Mouse (Mus musculus): Measurements from ENCODE around the gene Ppp1r10.
A peak's percentile ranks its signal among the peaks of the same experiment; 100 is the strongest.

Gene Ppp1r10

DNA sequence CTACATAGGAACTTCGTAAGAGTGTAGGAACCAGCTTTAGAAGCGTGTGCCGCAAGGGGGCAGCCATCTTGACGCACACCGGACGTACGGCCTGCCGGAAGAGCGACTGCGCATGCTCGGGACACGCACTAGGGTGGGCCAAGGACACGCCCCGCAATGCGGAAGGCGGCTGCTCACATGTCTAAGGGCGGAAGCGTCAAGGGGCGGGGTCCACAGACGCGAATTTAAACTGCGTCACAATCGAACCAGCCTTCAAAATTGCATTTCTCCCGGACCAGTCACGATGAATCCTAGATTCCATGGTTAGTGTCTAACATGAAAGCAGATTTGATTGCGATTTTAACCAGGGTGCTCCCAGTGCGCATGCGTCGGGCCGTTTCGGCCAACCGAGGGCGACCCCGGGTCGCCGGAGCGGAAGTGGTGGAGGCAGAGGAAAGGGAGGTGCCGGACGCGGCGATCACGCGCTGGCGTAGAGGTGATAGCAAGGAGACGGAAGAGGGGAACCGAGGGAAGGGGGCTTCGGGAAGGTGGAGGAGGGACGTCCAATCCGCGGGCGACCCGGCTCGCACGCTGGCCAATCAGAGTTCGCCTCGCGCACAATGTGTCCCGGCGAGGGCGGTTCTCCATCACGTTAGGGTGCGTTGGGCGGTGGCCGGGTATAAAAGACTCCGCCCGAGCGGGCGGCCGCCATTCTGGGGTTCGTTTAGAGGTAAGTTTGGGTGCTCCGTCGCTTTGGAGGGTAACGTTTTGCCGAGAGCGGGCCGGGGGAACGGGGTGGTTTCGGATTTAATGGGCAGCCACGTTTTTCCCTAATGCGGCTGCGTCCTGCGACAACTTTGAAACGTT lies at the start of gene Ppp1r10, which contains the start of gene Mrps18b:
Gene Ppp1r10, plus strand, starts transcription at position 138 of the 846 bp plus-strand sequence.
Gene Mrps18b, minus strand, starts transcription at position 93 of the 846 bp plus-strand sequence.
- DNase-seq (ENCODE audit: low spot score in 2 of 2) = peak; percentile 99

DNA sequence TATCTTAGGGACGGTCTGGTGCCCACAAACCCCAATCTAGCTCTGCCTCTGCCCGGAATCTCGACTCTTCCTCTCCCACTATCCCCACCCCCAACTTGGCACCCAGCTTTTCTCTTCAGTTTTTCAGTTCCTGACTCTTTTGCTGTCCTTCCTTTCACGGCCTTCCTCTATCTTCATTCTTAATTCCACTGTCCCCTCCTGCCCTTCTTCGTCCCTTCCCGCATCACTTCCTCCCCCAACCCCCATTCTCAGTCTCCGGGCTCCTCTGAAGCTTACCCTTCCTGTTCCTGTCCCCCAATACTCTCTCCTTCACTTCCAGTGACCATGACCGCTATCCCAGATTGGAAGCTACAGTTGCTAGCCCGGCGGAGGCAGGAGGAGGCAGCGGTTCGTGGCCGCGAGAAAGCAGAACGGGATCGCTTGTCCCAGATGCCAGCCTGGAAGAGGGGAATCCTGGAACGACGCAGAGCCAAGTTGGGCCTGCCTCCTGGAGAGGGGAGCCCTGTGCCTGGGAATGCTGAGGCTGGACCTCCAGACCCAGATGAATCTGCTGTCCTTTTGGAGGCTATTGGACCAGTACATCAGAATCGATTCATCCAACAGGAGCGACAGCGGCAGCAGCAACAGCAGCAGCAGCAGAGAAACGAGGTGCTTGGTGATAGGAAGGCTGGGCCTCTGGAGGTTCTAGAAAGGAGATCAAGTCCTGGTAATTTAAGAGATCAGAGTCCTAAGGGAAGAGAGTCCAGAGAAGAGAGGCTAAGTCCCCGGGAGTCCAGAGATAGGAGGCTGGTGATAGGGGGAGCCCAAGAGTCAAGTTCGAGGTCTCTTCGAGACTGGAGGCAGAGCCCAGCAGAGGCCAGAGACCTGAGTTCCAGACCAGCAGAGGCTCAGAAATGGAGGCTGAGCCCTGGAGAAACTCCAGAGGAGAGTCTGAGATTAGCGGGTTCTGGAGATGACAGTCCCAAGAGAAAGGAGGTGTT lies 49.0 kb upstream of the Ppp1r10 start:
- DNase-seq (ENCODE audit: low spot score in 2 of 2) = no peak

- no peak for DNase-seq (ENCODE audit: low spot score in 2 of 2)
These were observed 47.9 kb upstream of the Ppp1r10 start for GRCm38 (mm10) chr17:35868165-35868820.

DNA sequence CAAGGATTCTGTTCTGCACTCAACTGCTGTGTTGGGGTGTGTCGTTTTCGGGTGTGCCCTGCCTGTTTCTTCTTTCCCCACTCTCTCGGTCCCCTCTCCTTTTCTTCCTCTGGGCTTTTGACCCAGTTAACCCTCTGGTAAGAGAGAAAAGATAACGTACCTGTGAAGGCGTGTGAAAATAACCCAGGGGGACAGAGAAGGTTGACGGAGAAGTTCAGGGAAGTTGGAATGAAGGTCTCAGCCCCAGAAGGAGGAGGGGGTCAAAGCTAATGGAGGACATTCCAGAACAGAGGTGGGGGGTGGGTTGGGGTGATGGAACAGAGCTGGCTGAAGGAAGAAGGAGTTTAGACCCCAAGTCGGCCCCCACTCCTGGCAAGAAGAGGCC lies 47.3 kb upstream of the Ppp1r10 start:
- DNase-seq (ENCODE audit: low spot score in 2 of 2) = no peak

GRCm38 (mm10) chr17:35869346-35870067 lies 46.7 kb upstream of the Ppp1r10 start:
- no peak for DNase-seq (ENCODE audit: low spot score in 2 of 2)

DNA sequence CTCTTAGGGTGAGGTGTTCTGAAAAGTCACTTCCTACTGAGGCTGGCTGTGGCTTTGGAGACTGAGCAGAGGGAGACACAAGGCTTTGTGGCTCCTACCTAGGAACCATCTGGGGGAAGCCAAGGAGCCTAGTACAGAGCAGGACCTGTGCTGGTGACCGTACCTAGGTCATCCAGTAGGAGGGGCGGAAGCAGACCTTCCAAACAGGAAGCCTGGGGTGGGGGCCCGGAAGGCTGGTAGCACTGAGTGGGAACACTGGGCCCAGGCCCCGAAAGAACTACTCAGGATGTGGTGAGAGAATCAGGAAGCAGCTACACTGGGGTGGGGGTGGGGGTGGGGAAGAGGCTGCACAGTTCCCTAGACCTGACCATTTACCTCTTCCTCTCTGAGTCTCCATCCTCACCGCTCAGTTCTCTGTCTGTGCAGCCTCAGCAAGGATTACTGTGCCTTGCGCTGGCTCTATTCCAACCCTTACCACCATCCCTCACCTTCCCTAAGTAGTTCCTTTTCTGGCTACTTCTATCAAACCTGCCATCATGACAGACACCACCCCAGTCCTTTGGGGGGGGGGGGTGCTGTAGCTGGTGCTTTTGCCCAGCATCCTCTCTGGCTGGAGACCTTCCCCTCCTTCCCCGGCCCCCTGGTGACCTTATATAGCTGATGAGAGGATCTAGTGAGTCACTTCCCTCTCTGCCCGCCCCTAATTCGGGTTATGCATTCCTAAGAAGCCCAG lies 45.9 kb upstream of the Ppp1r10 start:
- peak in 1 of 2 experiments; percentile 31 for DNase-seq (ENCODE audit: low spot score in 2 of 2)

DNA sequence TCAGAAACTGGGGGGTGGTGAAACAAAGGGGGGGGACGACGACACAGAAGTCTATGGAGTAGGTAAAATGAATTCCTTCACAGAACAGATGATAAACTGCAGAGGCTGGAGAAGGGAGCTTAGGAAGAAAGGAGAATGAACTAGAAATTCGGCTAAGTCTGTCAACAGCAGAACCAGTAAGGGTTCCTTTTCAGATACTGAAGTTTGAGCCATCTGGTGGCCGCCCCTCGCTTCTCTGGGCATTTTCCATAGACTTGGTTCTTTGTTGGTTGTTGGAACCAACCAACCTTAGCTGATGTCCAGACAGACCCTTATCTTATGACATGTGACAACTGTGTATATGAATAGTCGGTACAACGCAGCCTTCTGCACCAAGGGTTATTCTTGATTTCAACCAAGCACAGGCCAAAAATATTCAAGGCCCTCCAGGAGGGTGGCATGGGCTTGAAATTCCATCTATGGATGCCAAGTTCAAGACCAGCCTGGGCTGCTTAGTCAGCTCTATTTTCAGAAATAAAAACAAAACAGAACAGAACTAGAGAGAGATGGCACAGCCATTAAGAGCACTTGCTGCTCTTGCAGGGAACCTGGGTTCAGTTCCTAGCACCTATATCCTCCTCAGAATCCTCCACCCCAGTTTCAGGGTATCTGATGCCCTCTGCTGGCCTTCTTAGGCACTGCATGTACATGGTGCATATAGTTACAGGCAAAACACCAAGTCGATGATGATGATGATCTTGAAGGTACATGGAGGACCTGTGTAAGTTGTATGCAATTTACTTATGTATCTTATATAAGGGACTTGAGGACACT lies 45.1 kb upstream of the Ppp1r10 start:
- DNase-seq (ENCODE audit: low spot score in 2 of 2) = no peak

DNA sequence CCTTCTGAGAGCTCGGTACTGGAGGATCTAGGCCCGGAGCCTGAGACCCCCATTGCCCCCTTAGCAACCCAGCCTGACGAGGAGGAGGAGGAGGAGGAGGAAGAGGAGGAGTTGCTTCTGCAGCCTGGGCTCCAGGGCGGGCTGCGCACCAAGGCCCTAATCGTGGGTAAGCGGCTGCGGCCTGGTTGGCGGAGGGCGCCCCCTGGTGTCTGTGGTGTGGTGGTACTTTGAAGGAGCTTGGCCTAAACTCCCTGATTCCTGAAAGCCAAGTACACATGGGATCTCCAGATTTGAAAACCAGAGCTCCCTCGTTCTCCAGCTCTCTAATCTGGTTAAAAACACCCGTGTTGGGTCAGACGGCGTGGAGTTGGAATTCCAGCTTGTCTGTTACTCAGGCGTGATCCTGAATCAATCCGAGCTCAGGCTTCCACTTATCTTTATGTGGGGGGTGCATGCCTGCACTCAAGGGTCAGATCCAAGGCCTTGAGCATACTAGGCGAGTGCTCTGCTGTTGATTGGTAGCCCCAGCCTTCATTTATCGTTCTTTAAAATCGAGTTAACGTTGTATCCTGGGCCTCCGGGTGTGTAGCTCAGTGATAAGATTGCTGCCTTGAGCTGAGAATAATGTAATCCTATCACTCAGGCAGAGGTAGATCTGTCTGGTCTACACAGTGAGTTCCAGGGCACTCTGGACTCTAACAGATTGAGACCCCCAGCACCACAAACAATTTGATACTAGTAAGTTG lies 42.3 kb upstream of the Ppp1r10 start:
- peak in 1 of 2 experiments; percentile 85 for DNase-seq (ENCODE audit: low spot score in 2 of 2)

GRCm38 (mm10) chr17:35874721-35875120 lies 41.5 kb upstream of the Ppp1r10 start:
- DNase-seq (ENCODE audit: low spot score in 2 of 2) = peak in 1 of 2 experiments; percentile 64

GRCm38 (mm10) chr17:35879245-35880057 lies 36.8 kb upstream of the Ppp1r10 start, which contains the start of gene Dhx16:
Gene Dhx16, plus strand, starts transcription at chr17:35879819.
- DNase-seq (ENCODE audit: low spot score in 2 of 2) = peak; percentile 84 to 96

GRCm38 (mm10) chr17:35882924-35883323 lies 33.3 kb upstream of the Ppp1r10 start:
- no peak for DNase-seq (ENCODE audit: low spot score in 2 of 2)

- DNase-seq (ENCODE audit: low spot score in 2 of 2) = no peak
These were observed 32.5 kb upstream of the Ppp1r10 start for GRCm38 (mm10) chr17:35883777-35884176.

DNA sequence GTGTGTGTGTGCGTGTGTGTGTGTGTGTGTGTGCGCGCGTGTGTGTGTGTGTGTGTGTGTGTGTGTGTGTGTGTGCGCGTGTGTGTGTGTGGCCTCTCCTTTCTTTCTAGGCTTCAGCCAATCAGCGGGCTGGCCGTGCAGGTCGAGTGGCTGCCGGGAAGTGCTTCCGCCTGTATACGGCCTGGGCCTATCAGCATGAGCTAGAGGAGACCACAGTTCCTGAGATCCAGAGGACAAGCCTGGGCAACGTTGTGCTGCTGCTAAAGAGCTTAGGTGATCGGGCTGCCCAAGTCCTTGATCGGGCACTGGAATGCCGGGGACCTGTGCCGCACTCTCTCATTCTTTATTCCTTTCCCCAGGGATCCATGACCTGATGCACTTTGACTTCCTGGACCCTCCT lies 28.5 kb upstream of the Ppp1r10 start:
- DNase-seq (ENCODE audit: low spot score in 2 of 2) = no peak

DNA sequence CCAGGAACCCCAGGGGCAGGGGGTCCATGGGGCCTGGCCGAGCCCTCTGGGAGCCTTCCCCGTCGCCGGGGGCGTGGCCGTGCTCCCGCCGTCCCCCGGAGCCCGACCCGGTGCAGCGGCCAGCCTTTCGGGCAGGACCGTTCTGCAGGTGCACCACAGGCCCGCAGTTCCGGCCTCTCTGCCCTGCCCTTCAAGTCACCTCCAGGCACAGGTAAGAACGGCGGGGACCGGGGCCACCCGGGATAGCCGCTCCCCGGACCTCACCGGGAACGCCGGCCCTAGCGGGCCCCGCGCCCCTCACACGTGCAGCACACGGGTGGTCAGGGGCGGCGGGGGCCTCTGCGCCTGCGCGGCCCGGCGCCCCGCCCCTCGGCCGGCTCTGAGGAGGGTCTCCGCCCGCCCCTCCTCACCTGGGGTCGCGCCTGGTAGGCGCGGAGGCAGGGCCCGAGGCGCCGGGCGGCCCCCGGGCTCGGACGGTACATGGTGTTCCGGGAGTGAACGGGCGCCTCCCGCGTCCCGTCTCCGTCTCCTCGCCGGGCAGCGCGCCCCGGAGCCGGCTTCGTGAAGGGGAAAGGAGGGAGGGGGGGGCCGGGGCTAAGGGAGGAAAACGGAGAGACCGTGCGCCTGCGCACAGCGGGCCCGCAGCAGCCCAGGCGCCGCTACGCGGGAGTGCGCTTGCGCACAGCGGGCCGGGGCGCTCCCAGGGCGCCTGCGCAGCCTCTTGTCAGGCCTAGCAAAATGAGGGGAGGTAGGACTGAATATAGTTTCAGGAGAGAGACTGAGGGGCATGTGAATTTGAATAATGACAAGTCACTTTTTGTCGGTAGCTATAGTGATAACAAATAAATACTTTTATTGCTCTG lies 19.2 kb upstream of the Ppp1r10 start, which contains the start of gene 2310061I04Rik:
Gene 2310061I04Rik, minus strand, starts transcription at position 651 of the 863 bp plus-strand sequence.
- DNase-seq (ENCODE audit: low spot score in 2 of 2) = peak in 1 of 2 experiments; percentile 89

DNA sequence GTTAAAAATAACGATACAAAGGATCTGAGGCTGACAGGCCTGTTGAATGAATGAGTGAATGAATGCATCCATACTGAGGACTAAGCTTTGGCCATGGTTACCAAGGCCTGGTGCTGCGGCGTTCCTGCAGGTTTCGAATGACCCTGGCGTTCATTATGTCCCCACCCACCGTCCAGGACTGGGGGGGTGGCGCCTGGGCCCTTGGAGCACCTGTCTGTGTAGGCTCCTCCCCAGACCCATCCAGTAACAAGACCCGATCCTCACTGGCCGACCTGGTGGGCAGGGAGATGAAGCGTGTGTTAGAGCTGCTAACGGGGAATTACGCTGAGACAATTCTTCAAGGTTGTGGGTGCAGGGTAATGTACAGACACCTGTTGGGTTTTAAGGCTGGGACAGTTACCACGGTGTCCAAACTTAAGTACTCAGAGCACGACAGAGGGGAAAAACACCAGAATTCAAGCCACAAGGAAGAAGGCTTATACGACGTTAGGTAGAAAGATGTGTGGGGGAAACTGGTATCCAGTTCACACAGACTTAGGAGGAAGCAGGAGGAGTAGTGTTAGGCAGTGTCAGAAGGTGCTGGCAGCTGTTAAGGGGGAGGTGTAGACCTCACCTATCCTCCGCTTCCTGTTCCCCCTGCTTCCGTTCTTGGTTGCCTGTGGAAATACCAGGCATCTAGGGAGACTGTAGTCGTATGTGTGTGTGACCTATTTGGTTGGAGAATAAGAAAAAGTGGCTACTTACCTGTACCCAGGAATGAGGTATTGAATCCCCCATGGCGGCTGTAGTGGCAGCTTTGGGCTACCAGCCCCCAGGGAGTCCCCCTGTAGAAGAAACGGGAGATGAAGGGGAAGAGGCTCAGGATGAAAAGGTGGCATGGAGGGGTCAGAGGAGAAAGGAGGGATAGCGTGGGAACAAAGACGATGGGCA lies 18.3 kb upstream of the Ppp1r10 start:
- DNase-seq (ENCODE audit: low spot score in 2 of 2) = no peak

GRCm38 (mm10) chr17:35900636-35901035 lies 15.6 kb upstream of the Ppp1r10 start:
- DNase-seq (ENCODE audit: low spot score in 2 of 2) = no peak
